Mouse (Mus musculus) G1E (cell line): ENCODE data around the gene Rpl19. TPM values are rescaled to one million over a fixed set of nuclear protein-coding genes. Genes with fewer than 3 reads are reported as not detected.

Source experiments
- ATAC-seq: 2 replicates; pipeline ENCODE4 v1.8.0; 2016; ENCODE audit warnings: mild to moderate bottlenecking; ENCODE audit not compliant: insufficient number of reproducible peaks, poor library complexity, low FRiP score, severe bottlenecking; ENCODE audit errors: extremely low read depth
- DNase-seq: peaks from one replicate; pipeline ENCODE4 v3.0.0; 2012; ENCODE audit warnings: low spot score
- H3K27me3 ChIP-seq: 2 replicates; pipeline ENCODE4 v1.6.1; 2012; ENCODE audit warnings: mild to moderate bottlenecking, low read length, inconsistent platforms; ENCODE audit not compliant: insufficient read depth
- H3K36me3 ChIP-seq: replicated peaks from 2 replicates; pipeline ENCODE3; 2012; ENCODE audit warnings: mild to moderate bottlenecking, inconsistent platforms
- H3K4me1 ChIP-seq: 2 replicates; pipeline ENCODE4 v1.6.1; 2012; ENCODE audit warnings: low read depth, low read length, inconsistent platforms, mixed read lengths; ENCODE audit not compliant: insufficient read depth
- H3K4me3 ChIP-seq: 2 replicates; pipeline ENCODE4 v1.5.1; 2012; ENCODE audit warnings: low read depth, mild to moderate bottlenecking, inconsistent platforms, low read length, moderate library complexity, mixed read lengths
- H3K9me3 ChIP-seq: replicated peaks from 2 replicates; pipeline ENCODE4 v1.6.1; 2012; ENCODE audit warnings: inconsistent platforms
- CTCF ChIP-seq: IDR thresholded peaks from 2 replicates; pipeline ENCODE4 v1.5.1; 2012; ENCODE audit warnings: low read depth, low read length, inconsistent platforms, mixed read lengths
- GATA1 ChIP-seq: IDR thresholded peaks from 2 replicates; pipeline ENCODE4 v1.6.1; 2012; ENCODE audit warnings: borderline replicate concordance, low read length, inconsistent platforms, mixed read lengths
- GATA2 ChIP-seq: IDR thresholded peaks from 2 replicates; pipeline ENCODE4 v1.6.1; 2012; ENCODE audit warnings: low read depth, low read length, inconsistent platforms, borderline replicate concordance
- POLR2AphosphoS5 ChIP-seq: IDR thresholded peaks from 2 replicates; pipeline ENCODE4 v1.6.1; 2012; ENCODE audit warnings: low read depth, low read length, inconsistent platforms; ENCODE audit not compliant: insufficient replicate concordance
- TAL1 ChIP-seq: conservative IDR thresholded peaks from 2 replicates; pipeline ENCODE4 v1.6.1; 2012; ENCODE audit warnings: low read depth, low read length, inconsistent platforms, mixed read lengths
- polyA plus RNA-seq: library from polyadenylated mRNA; stranded (reverse); fragments of >175 nt; gene quantifications from 2 replicates; pipeline ENCODE4 v1.2.3, GENCODE M21; 2012
- total RNA-seq, 2 experiments: library from RNA; stranded (forward) in 1 of 2; stranded (reverse) in 1 of 2; fragments of 200-1000 nt in 1 of 2; fragments of >200 nt in 1 of 2; fragmentation: Nextera tagmentation in 1 of 2; gene quantifications; 2 replicates each; pipeline ENCODE4 v1.2.3; 2014 to 2017

Rpl19 gene
- total and polyA plus RNA-seq, 3 experiments, result 2,161 to 3,100 (median 2,673) TPM

DNA sequence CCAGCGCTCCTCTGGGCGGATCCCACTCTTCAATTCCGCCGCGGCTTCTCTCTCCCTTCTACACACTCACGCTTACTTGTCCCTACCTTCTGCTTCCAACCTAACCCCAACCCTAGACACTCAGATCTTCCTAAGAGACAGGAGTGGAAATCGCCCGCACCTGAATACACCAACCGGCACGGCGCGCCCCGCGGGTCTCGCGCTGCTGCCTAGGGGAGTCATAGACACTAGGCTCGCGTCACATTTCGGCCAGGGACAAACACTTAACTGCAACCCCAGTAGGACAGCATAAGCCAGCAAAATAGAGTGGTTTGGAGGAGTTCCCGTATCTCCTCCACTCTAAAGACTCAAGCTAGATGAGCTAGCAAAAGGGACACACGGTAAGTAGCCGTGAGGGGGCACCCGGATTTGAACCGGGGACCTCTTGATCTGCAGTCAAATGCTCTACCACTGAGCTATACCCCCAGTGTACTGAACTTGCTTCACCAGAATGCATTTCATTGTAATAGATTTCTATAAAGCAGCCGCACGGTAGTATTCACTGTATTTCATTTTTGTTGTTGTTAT, 37.9 kb upstream of the Rpl19 start:
- ATAC-seq (peak; percentile 32), DNase-seq (peak; percentile 61)
- Histone ChIP-seq H3K9me3 (no peaks in the 10 kb centered on the region), H3K36me3 (peaks cover 5% of the 10 kb centered on the region), H3K27me3 (peaks cover 41% of the 10 kb centered on the region), H3K4me3 (peak overlapping the region; percentile 86), H3K4me1 (peaks cover 49% of the 10 kb centered on the region)
- no peak for TF ChIP-seq GATA2
- no peak for TF ChIP-seq GATA1
- TF ChIP-seq TAL1, result no peak
- no peak for TF ChIP-seq POLR2AphosphoS5
- no peak for TF ChIP-seq CTCF

DNA sequence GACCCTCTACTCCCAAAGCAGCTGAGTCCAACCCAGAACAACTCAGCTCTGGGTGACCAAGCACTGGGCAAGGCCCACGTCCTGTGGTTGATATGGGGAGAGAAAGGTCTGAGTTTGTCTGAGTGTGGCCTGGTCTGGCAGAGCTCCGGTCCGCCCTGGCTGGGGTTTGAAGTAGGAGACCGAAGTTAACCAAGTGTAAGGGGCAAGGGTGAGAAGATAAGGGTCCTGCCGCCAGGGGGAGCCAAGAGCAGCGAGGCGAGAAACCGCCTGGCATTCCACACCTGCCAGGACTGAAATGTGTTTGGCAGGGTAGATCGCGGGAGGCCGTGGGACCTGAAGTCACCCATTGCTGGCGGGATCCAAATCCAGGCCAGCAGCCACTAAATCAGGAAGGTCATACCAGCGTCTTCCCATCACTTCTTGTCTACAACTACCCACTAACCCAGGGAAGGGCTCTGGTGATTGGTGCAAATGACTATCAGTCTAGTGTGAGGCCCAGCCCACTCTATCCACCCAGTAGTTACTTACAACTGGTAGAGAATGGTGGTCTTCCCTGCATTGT, 31.9 kb upstream of the Rpl19 start:
- TF ChIP-seq CTCF, result peak; percentile 69; the same call in 1 of the 2 replicates
- no peak for TF ChIP-seq POLR2AphosphoS5
- TF ChIP-seq GATA1, result no peak
- peak; percentile 77 for DNase-seq
- H3K27me3 ChIP-seq, result peaks cover 56% of the 10 kb centered on the region
- H3K4me1 ChIP-seq, result peaks cover 25% of the 10 kb centered on the region
- ATAC-seq, result no peak
- no peaks in the 10 kb centered on the region for H3K36me3 ChIP-seq
- no peaks in the 10 kb centered on the region for H3K9me3 ChIP-seq
- H3K4me3 ChIP-seq, result no peak overlapping the region; the same call in 1 of the 2 replicates

DNA sequence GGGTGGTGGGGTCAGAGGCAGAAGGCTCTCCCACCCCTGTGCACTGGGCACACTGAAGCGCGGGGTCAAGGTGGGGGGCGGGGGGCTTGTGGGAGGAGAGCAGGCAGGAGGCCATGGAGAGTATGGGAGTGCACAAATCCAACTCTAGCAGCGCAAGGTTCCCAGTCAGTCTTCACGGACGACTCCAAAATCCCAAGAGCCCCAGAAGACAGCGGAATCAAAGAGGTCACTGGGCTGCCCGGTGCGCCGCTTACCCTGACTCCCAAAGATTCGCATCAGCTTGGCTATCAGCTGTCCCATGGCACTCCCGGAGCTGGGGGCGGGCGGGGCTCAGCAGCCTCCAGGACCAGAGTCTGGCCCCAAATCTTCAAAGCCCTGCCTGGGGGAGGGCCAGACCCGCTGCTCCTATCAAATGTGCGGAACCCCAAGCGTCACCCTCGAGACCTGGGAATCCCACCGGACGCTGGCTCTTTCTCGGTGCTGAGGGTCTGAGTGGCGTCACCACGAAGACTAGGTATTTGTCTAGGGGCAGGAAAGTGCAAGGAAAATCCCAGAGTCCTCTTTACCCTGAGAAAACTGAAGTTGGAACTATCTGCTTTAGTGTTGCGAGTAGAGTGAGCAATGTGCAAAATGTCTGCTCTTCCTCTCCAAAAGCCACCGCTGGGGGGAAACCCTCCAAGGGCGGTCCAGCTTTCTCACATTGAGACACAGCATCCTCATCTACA, 30.8 kb upstream of the Rpl19 start, which contains the start of gene Arl5c:
Arl5c (minus strand) TSS at position 618 of the 725 bp plus-strand sequence.
- no peak within 1 kb of the TSS; the same call in 1 of the 2 replicates for H3K4me3 ChIP-seq
- H3K27me3 ChIP-seq, result peaks cover 57% of the 10 kb centered on the region
- ATAC-seq, result no peak
- peaks cover 14% of the 10 kb centered on the region for H3K4me1 ChIP-seq
- TF ChIP-seq GATA1 (no peak), POLR2AphosphoS5 (no peak), CTCF (no peak), TAL1 (no peak), GATA2 (no peak)
- H3K9me3 ChIP-seq, result no peaks in the 10 kb centered on the region
- no peak for DNase-seq
- no peaks in the 10 kb centered on the region for H3K36me3 ChIP-seq

DNA sequence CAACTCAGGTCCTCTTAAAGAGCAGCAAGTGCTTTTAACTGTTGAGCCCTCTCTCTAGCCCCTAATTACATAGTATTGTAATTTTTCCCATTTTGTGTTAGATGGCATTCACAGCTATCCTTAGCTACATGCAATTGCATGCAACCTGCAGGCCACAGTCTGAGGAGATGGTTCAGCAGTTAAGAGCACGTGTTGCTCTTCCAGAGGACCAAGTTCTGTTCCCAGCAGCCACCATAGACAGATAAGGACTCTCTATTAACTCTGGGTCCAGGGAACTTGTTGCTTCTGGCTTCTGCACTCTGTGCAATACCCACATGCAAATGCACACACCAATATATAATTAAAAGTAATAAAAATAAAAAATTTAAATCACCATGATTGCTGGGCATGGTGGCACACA, 29.8 kb upstream of the Rpl19 start:
- ATAC-seq (no peak), DNase-seq (no peak)
- Histone ChIP-seq H3K27me3 (peaks cover 62% of the 10 kb centered on the region), H3K36me3 (no peaks in the 10 kb centered on the region), H3K9me3 (no peaks in the 10 kb centered on the region), H3K4me3 (no peak overlapping the region), H3K4me1 (peaks cover 19% of the 10 kb centered on the region)
- no peak for TF ChIP-seq POLR2AphosphoS5
- TF ChIP-seq GATA1, result no peak
- TF ChIP-seq TAL1, result no peak
- TF ChIP-seq CTCF, result no peak
- TF ChIP-seq GATA2, result no peak

DNA sequence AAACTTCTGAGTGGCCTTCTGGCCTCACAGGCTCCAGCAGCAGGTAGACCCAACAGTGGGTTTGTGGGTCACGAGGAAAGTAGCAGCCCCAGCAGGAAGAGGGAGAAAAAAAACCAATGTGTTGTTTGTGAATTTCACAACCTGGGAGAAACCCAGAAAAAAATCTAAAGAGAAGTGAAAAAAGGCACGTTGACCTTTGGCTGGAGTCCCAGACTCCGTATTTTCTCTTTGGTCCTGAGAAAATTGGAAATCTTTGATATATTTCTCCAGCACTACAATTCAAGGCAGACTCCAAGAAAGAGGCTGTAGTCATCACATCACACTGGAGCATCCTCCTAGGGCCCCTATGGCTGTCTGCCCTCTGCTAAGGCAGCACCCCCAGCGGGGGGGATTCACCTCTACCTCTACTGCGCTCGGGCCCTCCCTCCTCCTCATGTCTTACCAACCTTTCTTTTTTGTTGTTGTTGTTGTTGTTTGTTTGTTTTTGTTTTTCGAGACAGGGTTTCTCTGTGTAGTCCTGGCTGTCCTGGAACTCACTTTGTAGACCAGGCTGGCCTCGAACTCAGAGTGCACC, 29.0 kb upstream of the Rpl19 start:
- no peaks in the 10 kb centered on the region for H3K9me3 ChIP-seq
- H3K4me3 ChIP-seq, result no peak overlapping the region
- no peak for ATAC-seq
- DNase-seq, result no peak
- peaks cover 64% of the 10 kb centered on the region for H3K27me3 ChIP-seq
- TF ChIP-seq GATA2, result no peak
- TF ChIP-seq POLR2AphosphoS5, result no peak
- TF ChIP-seq TAL1, result no peak
- no peak for TF ChIP-seq CTCF
- peaks cover 20% of the 10 kb centered on the region for H3K4me1 ChIP-seq
- H3K36me3 ChIP-seq, result no peaks in the 10 kb centered on the region
